Mouse (Mus musculus) heart, postnatal 0 days (tissue): ENCODE data around the gene Ccdc134. TPM values are rescaled to one million over a fixed set of nuclear protein-coding genes. Genes with fewer than 3 reads are reported as not detected.

Source experiments
- ATAC-seq: fragments of 200-750 bp; cut with Nextera tagmentation; 2 replicates; pipeline ENCODE4 v1.8.0; 2017; ENCODE audit warnings: low read depth, moderate number of reproducible peaks, moderate library complexity; ENCODE audit not compliant: insufficient read depth
- DNase-seq: peaks from one replicate; pipeline ENCODE4 v3.0.0-alpha.2; 2016; ENCODE audit warnings: low spot score
- H3K27ac ChIP-seq: fragments of 300-500 bp; sonication (generic); 2 replicates; pipeline ENCODE4 v1.5.1; 2014; ENCODE audit warnings: low read depth, mild to moderate bottlenecking
- H3K27me3 ChIP-seq: fragments of 300-500 bp; sonication (generic); 2 replicates; pipeline ENCODE4 v1.6.1; 2014; ENCODE audit warnings: low read length, mixed read lengths; ENCODE audit not compliant: control insufficient read depth, insufficient read depth
- H3K36me3 ChIP-seq: fragments of 300-500 bp; sonication (generic); replicated peaks from 2 replicates; pipeline ENCODE4 v1.6.1; 2014; ENCODE audit warnings: low read length, mixed read lengths; ENCODE audit not compliant: control insufficient read depth, insufficient read depth
- H3K4me1 ChIP-seq: fragments of 300-500 bp; sonication (generic); 2 replicates; pipeline ENCODE4 v1.6.1; 2014; ENCODE audit warnings: antibody characterized with exemption; ENCODE audit not compliant: control insufficient read depth, insufficient read depth
- H3K4me2 ChIP-seq: fragments of 300-500 bp; sonication (generic); 2 replicates; pipeline ENCODE4 v1.6.1; 2014; ENCODE audit warnings: low read depth, mild to moderate bottlenecking, low read length, moderate library complexity
- H3K4me3 ChIP-seq: fragments of 300-500 bp; sonication (generic); 2 replicates; pipeline ENCODE4 v1.5.1; 2014; ENCODE audit warnings: low read depth, low read length
- H3K9ac ChIP-seq: fragments of 300-500 bp; sonication (generic); replicated peaks from 2 replicates; pipeline ENCODE4 v1.6.1; 2014; ENCODE audit warnings: low read depth, low read length, mixed read lengths
- H3K9me3 ChIP-seq: fragments of 300-500 bp; sonication (generic); replicated peaks from 2 replicates; pipeline ENCODE4 v1.6.1; 2016; ENCODE audit warnings: low read length; ENCODE audit not compliant: control insufficient read depth
- CTCF ChIP-seq: IDR thresholded peaks from 2 replicates; pipeline ENCODE4 v1.5.1; 2016; ENCODE audit warnings: antibody characterized with exemption, control low read depth, low read depth
- EP300 ChIP-seq: IDR thresholded peaks from 2 replicates; pipeline ENCODE4 v1.6.1; 2016; ENCODE audit warnings: antibody characterized with exemption, low read depth
- WGBS: fragments of 180-500 bp; shearing (Covaris S2); extraction: QIAGEN DNeasy Blood & Tissue Kit; methylation state at CpG from one replicate; pipeline ENCODE4 v1.1.7; 2014; 5-methylcytosine and 5-hydroxymethylcytosine counted together
- polyA plus RNA-seq: library from polyadenylated mRNA; unstranded; fragments of >200 nt; fragmentation: Nextera tagmentation; extraction: Ambion mirVana; gene quantifications from 2 replicates; pipeline ENCODE4 v1.2.1, GENCODE M21; 2015
- total RNA-seq: library from RNA; depleted of rRNA; stranded (reverse); fragments of >200 nt; gene quantifications from 2 replicates; pipeline ENCODE4 v1.2.3, GENCODE M21; 2014; ENCODE audit warnings: low replicate concordance

Ccdc134 gene
- total and polyA plus RNA-seq, 2 experiments from 2014 or later, result 6.5 to 6.9 TPM

- Histone ChIP-seq H3K4me3 (no peak overlapping the region), H3K9me3 (no peaks in the 10 kb centered on the region), H3K4me2 (no peak overlapping the region), H3K27ac (peak overlapping the region; percentile 36; the same call in 1 of the 2 replicates), H3K36me3 (no peaks in the 10 kb centered on the region), H3K27me3 (no peaks in the 10 kb centered on the region), H3K4me1 (peaks cover 68% of the 10 kb centered on the region), H3K9ac (no peak overlapping the region)
- TF ChIP-seq EP300 (no peak), CTCF (0 out of 2 replicates have a peak, but pooled peaks have one; percentile 7)
- no peak for ATAC-seq
- DNase-seq, result no peak
- WGBS, result 62% methylated on average over 4 of the region's 4 CpGs
These were observed 36.3 kb downstream of the Ccdc134 start for GRCm38 (mm10) chr15:82164061-82164399.

GRCm38 (mm10) chr15:82164496-82164895 lies 36.8 kb downstream of the Ccdc134 start:
- Histone ChIP-seq H3K4me2 (no peak overlapping the region), H3K4me1 (peaks cover 64% of the 10 kb centered on the region), H3K27ac (peak overlapping the region; percentile 36; the same call in 1 of the 2 replicates), H3K9me3 (no peaks in the 10 kb centered on the region), H3K27me3 (no peaks in the 10 kb centered on the region), H3K9ac (no peak overlapping the region), H3K4me3 (no peak overlapping the region), H3K36me3 (no peaks in the 10 kb centered on the region)
- TF ChIP-seq CTCF (no peak), EP300 (no peak)
- ATAC-seq (no peak), DNase-seq (no peak)
- WGBS, result 58% methylated on average over 7 of the region's 7 CpGs

DNA sequence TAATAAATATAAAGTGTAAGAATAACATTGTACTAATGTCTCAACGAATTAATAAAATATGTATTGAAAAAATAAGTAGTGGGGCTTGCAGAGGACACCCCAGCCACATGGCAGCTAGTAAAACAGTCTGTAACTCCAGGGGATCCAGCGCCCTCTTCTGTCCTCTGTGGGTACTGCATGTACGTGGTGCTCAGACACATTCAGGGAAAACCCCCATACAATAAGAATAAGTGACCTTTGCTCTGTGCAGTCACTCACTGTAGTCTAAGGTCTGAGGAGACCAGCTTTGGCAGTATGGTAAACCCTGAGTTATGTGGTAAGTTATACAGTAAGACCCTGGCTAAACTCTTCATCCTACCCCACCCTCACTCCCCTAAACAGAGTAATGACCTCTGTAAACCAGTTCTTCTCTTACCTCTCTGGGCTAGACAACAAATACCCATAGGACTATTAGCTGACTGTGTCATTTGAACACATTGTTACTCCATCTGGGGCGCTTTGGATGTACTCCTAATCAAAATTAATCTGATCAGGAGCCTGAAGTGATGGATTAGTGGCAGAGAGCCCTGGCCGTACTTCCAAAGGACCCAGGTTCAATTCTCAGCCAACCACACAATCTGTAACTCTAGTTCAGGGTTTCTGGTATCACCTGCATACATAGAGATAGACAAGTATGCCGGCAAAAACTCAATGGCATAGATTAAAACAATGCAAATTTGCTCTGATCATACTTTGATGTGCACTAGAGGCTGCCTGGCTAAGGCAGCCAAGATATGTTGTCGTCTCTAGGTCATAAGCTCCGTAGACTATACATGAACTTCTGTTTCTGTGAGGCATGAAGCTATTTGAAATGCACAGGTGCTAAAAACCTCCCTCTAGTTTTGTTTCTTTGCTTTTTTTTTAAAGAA lies 37.9 kb downstream of the Ccdc134 start:
- H3K4me2 ChIP-seq, result no peak overlapping the region; the same call in 1 of the 2 replicates
- no peak for TF ChIP-seq EP300
- peak; percentile 87 for TF ChIP-seq CTCF
- no peaks in the 10 kb centered on the region for H3K9me3 ChIP-seq
- DNase-seq (peak; percentile 54), ATAC-seq (no peak; the same call in 1 of the 2 replicates)
- no peaks in the 10 kb centered on the region for H3K27me3 ChIP-seq
- H3K4me3 ChIP-seq, result no peak overlapping the region
- peak overlapping the region; percentile 41; the same call in 1 of the 2 replicates for H3K27ac ChIP-seq
- H3K9ac ChIP-seq, result no peak overlapping the region
- H3K36me3 ChIP-seq, result peaks cover 7% of the 10 kb centered on the region; the same call in 1 of the 2 replicates
- WGBS, result 52% methylated on average over 8 of the region's 8 CpGs
- H3K4me1 ChIP-seq, result peaks cover 60% of the 10 kb centered on the region

DNA sequence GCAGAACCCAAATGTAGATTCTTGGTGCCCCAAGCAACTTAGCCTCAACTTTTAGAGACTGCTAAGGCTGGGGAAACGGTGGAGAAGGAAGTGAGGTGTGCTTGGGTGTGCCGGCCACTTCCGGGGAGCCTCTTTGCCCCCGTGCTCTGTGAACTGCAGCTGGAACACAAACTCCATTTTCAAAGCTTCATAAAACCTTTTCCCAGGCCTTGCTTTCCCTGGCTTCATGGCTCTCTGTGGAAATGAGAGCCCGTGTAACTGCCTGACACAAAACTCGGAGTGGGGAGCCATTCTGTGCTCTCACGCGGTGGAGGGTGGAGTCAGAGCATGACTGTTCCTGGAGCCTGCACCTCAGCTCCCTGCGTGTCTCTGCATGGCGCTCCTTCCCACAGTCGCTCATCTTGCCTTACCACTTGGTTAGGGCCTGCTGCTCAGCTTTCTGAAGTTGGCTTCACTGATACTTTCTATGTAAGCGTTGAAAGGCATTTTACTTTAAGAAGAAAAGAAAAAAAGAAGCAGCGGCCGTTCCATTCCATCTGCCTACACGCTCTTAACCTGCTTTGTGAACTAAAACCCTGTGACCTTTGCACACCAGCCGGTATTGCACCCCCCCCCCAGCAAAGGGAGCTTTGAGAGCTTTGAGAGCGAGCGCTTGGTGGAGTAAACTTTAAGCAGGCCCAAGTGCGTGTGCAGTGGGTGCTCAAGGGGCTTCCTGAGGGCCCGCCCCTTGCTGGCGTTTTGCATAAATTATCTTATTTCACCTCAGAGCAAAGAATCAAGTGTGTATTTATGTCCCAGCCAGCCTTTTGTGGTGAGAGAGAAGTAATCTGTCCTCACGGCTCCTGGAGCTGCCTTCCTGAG lies 38.7 kb downstream of the Ccdc134 start:
- no peak overlapping the region for H3K4me3 ChIP-seq
- H3K4me1 ChIP-seq, result peaks cover 56% of the 10 kb centered on the region
- H3K27me3 ChIP-seq, result no peaks in the 10 kb centered on the region
- 0 out of 2 replicates have a peak overlapping the region, but pooled peaks have one; percentile 2 for H3K9ac ChIP-seq
- H3K4me2 ChIP-seq, result no peak overlapping the region; the same call in 1 of the 2 replicates
- no peaks in the 10 kb centered on the region for H3K9me3 ChIP-seq
- 66% methylated on average over 22 of the region's 22 CpGs for whole genome bisulfite sequencing
- H3K36me3 ChIP-seq, result peaks cover 16% of the 10 kb centered on the region
- TF ChIP-seq CTCF (no peak), EP300 (no peak)
- DNase-seq (no peak), ATAC-seq (no peak)
- H3K27ac ChIP-seq, result peak overlapping the region; percentile 41; the same call in 1 of the 2 replicates
